Comparison of ENCODE assay signal across 8 mouse cellular contexts in genomic region chr4:135254770-135255169, GRCm38 (mm10). TPM values are rescaled to one million over a fixed set of nuclear protein-coding genes. Genes with fewer than 3 reads are reported as not detected.
DNase-seq lines count a peak whose midpoint lies in the region; ATAC-seq and TF ChIP-seq lines count a peak whose summit lies in the region.

No protein-coding gene starts in this region.

- H3K27ac ChIP-seq in kidney, embryonic 16.5 days (ENCODE audit: low read length) = peak overlapping the region; percentile 97
- peak overlapping the region; percentile 92 for H3K27ac ChIP-seq in embryonic fibroblast, embryonic 13.5 days (ENCODE audit: insufficient read depth, low read length)
- H3K27ac ChIP-seq in intestine, postnatal 0 days (ENCODE audit: low read depth, low read length) = peak overlapping the region; percentile 67; the same call in 1 of the 2 replicates
- peak overlapping the region; percentile 6; the same call in 1 of the 2 replicates for H3K27ac ChIP-seq in midbrain, embryonic 16.5 days (ENCODE audit: low read length)

- no peak for TF ChIP-seq CTCF in embryonic fibroblast, embryonic 13.5 days (IDR thresholded peaks at IDR 0.05; ENCODE audit: borderline replicate concordance, insufficient read depth, low read length)
- no peak for TF ChIP-seq CTCF in intestine, postnatal 0 days (IDR thresholded peaks at IDR 0.05; ENCODE audit: low read depth)

- no peaks in the 10 kb centered on the region for H3K9me3 ChIP-seq in kidney, embryonic 16.5 days (ENCODE audit: low read length)
- H3K9me3 ChIP-seq in intestine, postnatal 0 days (ENCODE audit: control insufficient read depth) = no peaks in the 10 kb centered on the region
- H3K9me3 ChIP-seq in midbrain, embryonic 16.5 days (replicated peaks; ENCODE audit: control insufficient read depth, low read length, poor library complexity, severe bottlenecking) = no peaks in the 10 kb centered on the region

- WGBS in kidney, embryonic 16.5 days = 20% methylated on average over 3 of the region's 3 CpGs
- 44% methylated on average over 3 of the region's 3 CpGs for WGBS in intestine, postnatal 0 days
- 45% methylated on average over 3 of the region's 3 CpGs for WGBS in midbrain, embryonic 16.5 days

- DNase-seq in kidney, postnatal 4 days = no peak
- DNase-seq in left cerebral cortex, adult 11 months (ENCODE audit: low spot score) = no peak
- DNase-seq in cerebellum, adult 9-11 months = no peak
- DNase-seq in cerebellum, adult 18-20 months = no peak

- H3K4me2 ChIP-seq in kidney, embryonic 16.5 days (replicated peaks; ENCODE audit: low read depth, low read length) = peak overlapping the region; percentile 17; the same call in 1 of the 2 replicates
- no peak overlapping the region for H3K4me2 ChIP-seq in intestine, postnatal 0 days (replicated peaks; ENCODE audit: low read depth)
- no peak overlapping the region for H3K4me2 ChIP-seq in midbrain, embryonic 16.5 days (ENCODE audit: low read length)

- 0 out of 2 replicates have a peak, but pooled peaks cover 3% of the 10 kb centered on the region for H3K36me3 ChIP-seq in kidney, embryonic 16.5 days (ENCODE audit: insufficient read depth, low read length)
- H3K36me3 ChIP-seq in intestine, postnatal 0 days (ENCODE audit: control insufficient read depth, insufficient read depth) = no peaks in the 10 kb centered on the region
- no peaks in the 10 kb centered on the region for H3K36me3 ChIP-seq in midbrain, embryonic 16.5 days (ENCODE audit: control insufficient read depth, insufficient read depth, low read length)

- TF ChIP-seq POLR2A in embryonic fibroblast, embryonic 13.5 days (IDR thresholded peaks at IDR 0.05; ENCODE audit: low read depth, low read length) = 0 out of 2 replicates have a peak, but pooled peaks have one; percentile 21

- peak overlapping the region; percentile 52; the same call in 1 of the 2 replicates for H3K9ac ChIP-seq in kidney, embryonic 16.5 days (replicated peaks; ENCODE audit: low read length)
- H3K9ac ChIP-seq in intestine, postnatal 0 days (ENCODE audit: low read depth, low read length) = no peak overlapping the region
- H3K9ac ChIP-seq in midbrain, embryonic 16.5 days (ENCODE audit: low read depth, low read length) = no peak overlapping the region

- H3K4me1 ChIP-seq in kidney, embryonic 16.5 days (ENCODE audit: insufficient read depth, low read length) = peaks cover 63% of the 10 kb centered on the region
- peaks cover 29% of the 10 kb centered on the region for H3K4me1 ChIP-seq in embryonic fibroblast, embryonic 13.5 days (ENCODE audit: control insufficient read depth, insufficient read depth, low read length)
- H3K4me1 ChIP-seq in intestine, postnatal 0 days (replicated peaks; ENCODE audit: control insufficient read depth, insufficient read depth, low read length) = 0 out of 2 replicates have a peak, but pooled peaks cover 2% of the 10 kb centered on the region
- H3K4me1 ChIP-seq in midbrain, embryonic 16.5 days (ENCODE audit: control insufficient read depth, insufficient read depth, low read length) = peaks cover 15% of the 10 kb centered on the region

- H3K27me3 ChIP-seq in kidney, embryonic 16.5 days (ENCODE audit: insufficient read depth, low read length) = no peaks in the 10 kb centered on the region
- no peaks in the 10 kb centered on the region for H3K27me3 ChIP-seq in intestine, postnatal 0 days (replicated peaks; ENCODE audit: control insufficient read depth, insufficient read depth, low read length)
- H3K27me3 ChIP-seq in midbrain, embryonic 16.5 days (ENCODE audit: control insufficient read depth, insufficient read depth, low read depth, low read length) = no peaks in the 10 kb centered on the region

- peak; percentile 78 for ATAC-seq in kidney, embryonic 16.5 days (ENCODE audit: low FRiP score, low TSS enrichment)
- 0 out of 2 replicates have a peak, but pooled peaks have one; percentile 25 for ATAC-seq in intestine, postnatal 0 days
- no peak for ATAC-seq in midbrain, embryonic 16.5 days

- no peak overlapping the region for H3K4me3 ChIP-seq in kidney, embryonic 16.5 days (ENCODE audit: low read length)
- no peak overlapping the region for H3K4me3 ChIP-seq in embryonic fibroblast, embryonic 13.5 days (ENCODE audit: insufficient read depth, low read length)
- no peak overlapping the region for H3K4me3 ChIP-seq in intestine, postnatal 0 days (ENCODE audit: low read depth, low read length)
- H3K4me3 ChIP-seq in midbrain, embryonic 16.5 days (ENCODE audit: low read depth, low read length) = no peak overlapping the region

RNA-seq across cellular contexts. Expression of gene Clic4, which starts 17.8 kb away (rescaled TPM):
- polyA plus RNA-seq in kidney, embryonic 16.5 days (2015; fragmentation: Nextera tagmentation; extraction: Ambion mirVana) = 209 and 228 TPM in 2 replicates
- 223 and 251 TPM in 2 replicates for polyA plus RNA-seq in embryonic fibroblast, embryonic 13.5 days (2011; ENCODE audit: insufficient read length, low read depth, missing spikeins)
- polyA plus RNA-seq in intestine, postnatal 0 days (2015; fragmentation: Nextera tagmentation; extraction: Ambion mirVana) = 66.9 and 67.9 TPM in 2 replicates
- 49.2 and 55.6 TPM in 2 replicates for polyA plus RNA-seq in midbrain, embryonic 16.5 days (2015; fragmentation: Nextera tagmentation; extraction: Ambion mirVana)

Comparison
In these comparisons a context has a peak if more than half of its experiments do, and no peak if none do; other contexts are left out.
1. H3K27ac ChIP-seq: peak in every context shown above with its lines; median percentile 97 in kidney, embryonic 16.5 days; 92 in embryonic fibroblast, embryonic 13.5 days; 67 in intestine, postnatal 0 days; 6 in midbrain, embryonic 16.5 days.